ENCODE assay signal across 9 mouse cellular contexts in genomic region chr7:16945419-16945818, GRCm38 (mm10). TPM values are rescaled to one million over a fixed set of nuclear protein-coding genes. Genes with fewer than 3 reads are reported as not detected.
A peak's percentile ranks its signal among the peaks of the same experiment; 100 is the strongest.
DNase-seq lines count a peak whose midpoint lies in the region; ATAC-seq and TF ChIP-seq lines count a peak whose summit lies in the region.
"Had no signal": no experiment of that assay in that cellular context is flagged by ENCODE, and none has a peak within 500 bp of the region (broad histone marks: within the 10 kb centered on the region; RNA-seq: fewer than 3 reads in every experiment).

No protein-coding gene starts in this region.

- intact Hi-C loops in heart, postnatal 25 days (cut with DNase I), result loop anchor here (5.0 kb wide), 2 partner anchors 107 to 122 kb away; no protein-coding TSS in a partner anchor

- no peak overlapping the region for H3K27ac ChIP-seq in heart, embryonic 11.5 days (ENCODE audit: low read depth, low read length)
- peak overlapping the region; percentile 95 for H3K27ac ChIP-seq in forebrain, postnatal 0 days (ENCODE audit: low read depth, low read length)
- no peak overlapping the region; the same call in 1 of the 2 replicates for H3K27ac ChIP-seq in midbrain, embryonic 10.5 days (replicated peaks)

- 7% methylated on average over 17 of the region's 17 CpGs for WGBS in heart, embryonic 11.5 days (ENCODE audit: insufficient replicate concordance)
- WGBS in forebrain, postnatal 0 days, result 15% methylated on average over 17 of the region's 17 CpGs
- 12% methylated on average over 17 of the region's 17 CpGs for WGBS in midbrain, embryonic 10.5 days

- peaks cover 32% of the 10 kb centered on the region for H3K4me1 ChIP-seq in heart, embryonic 11.5 days (ENCODE audit: control insufficient read depth, insufficient read depth, low read length)
- H3K4me1 ChIP-seq in forebrain, postnatal 0 days (ENCODE audit: insufficient read depth), result peaks cover 46% of the 10 kb centered on the region
- peaks cover 69% of the 10 kb centered on the region for H3K4me1 ChIP-seq in midbrain, embryonic 10.5 days

- H3K9me3 ChIP-seq in heart, embryonic 11.5 days (replicated peaks; ENCODE audit: control insufficient read depth, low read length), result no peaks in the 10 kb centered on the region
- H3K9me3 ChIP-seq in forebrain, postnatal 0 days (ENCODE audit: low read length), result no peaks in the 10 kb centered on the region
- no peaks in the 10 kb centered on the region for H3K9me3 ChIP-seq in midbrain, embryonic 10.5 days (replicated peaks)

- no peaks in the 10 kb centered on the region for H3K36me3 ChIP-seq in heart, embryonic 11.5 days (ENCODE audit: control insufficient read depth, insufficient read depth, low read length)
- no peaks in the 10 kb centered on the region for H3K36me3 ChIP-seq in forebrain, postnatal 0 days (ENCODE audit: insufficient read depth)
- no peaks in the 10 kb centered on the region for H3K36me3 ChIP-seq in midbrain, embryonic 10.5 days

- peak overlapping the region; percentile 94 for H3K4me2 ChIP-seq in heart, embryonic 11.5 days
- H3K4me2 ChIP-seq in forebrain, postnatal 0 days (ENCODE audit: low read depth), result peak overlapping the region; percentile 91

- TF ChIP-seq CTCF in forebrain, postnatal 0 days (IDR thresholded peaks at IDR 0.05; ENCODE audit: low read depth), result no peak

- DNase-seq in heart, postnatal 25 days (ENCODE audit: low spot score), result no peak
- DNase-seq in cerebellum, adult 18-20 months, result peak; percentile 59 to 67
- no peak for DNase-seq in forebrain, postnatal 0 days
- DNase-seq in midbrain, embryonic 10.5 days (ENCODE audit: low spot score), result peak; percentile 41
- DNase-seq in Muller cell, postnatal 12 days (ENCODE audit: inconsistent ontology term), result no peak
- no peak for DNase-seq in kidney, postnatal 36 days

- H3K9ac ChIP-seq in heart, embryonic 11.5 days (ENCODE audit: low read depth, low read length), result no peak overlapping the region
- peak overlapping the region; percentile 97 for H3K9ac ChIP-seq in forebrain, postnatal 0 days

- no peak for ATAC-seq in heart, embryonic 11.5 days (replicated peaks; ENCODE audit: insufficient number of reproducible peaks, low FRiP score, low TSS enrichment)
- ATAC-seq in forebrain, postnatal 0 days, result no peak
- no peak for ATAC-seq in inflammation-experienced regulatory T-cells, adult 6 months

- peaks cover 51% of the 10 kb centered on the region for H3K27me3 ChIP-seq in heart, embryonic 11.5 days (ENCODE audit: control insufficient read depth, insufficient read depth, low read length)
- H3K27me3 ChIP-seq in forebrain, postnatal 0 days (ENCODE audit: insufficient read depth, low read length), result no peaks in the 10 kb centered on the region
- peaks cover 76% of the 10 kb centered on the region for H3K27me3 ChIP-seq in midbrain, embryonic 10.5 days (ENCODE audit: low read depth, poor library complexity, severe bottlenecking)

- H3K4me3 ChIP-seq in heart, embryonic 11.5 days (ENCODE audit: low read depth, low read length), result peak overlapping the region; percentile 65; the same call in 1 of the 2 replicates
- H3K4me3 ChIP-seq in forebrain, postnatal 0 days (ENCODE audit: low read depth, low read length), result peak overlapping the region; percentile 83
- peak overlapping the region; percentile 69 for H3K4me3 ChIP-seq in midbrain, embryonic 10.5 days

RNA-seq across cellular contexts. Expression of gene Pnmal2, which starts 0.9 kb away (rescaled TPM):
- polyA plus RNA-seq in heart, embryonic 11.5 days (2014; fragmentation: Nextera tagmentation; extraction: Ambion mirVana), result 1.5 and 2.0 TPM in 2 replicates
- 1 to 10 TPM; 3.7 to 4.1 TPM for total RNA-seq in heart, postnatal 25 days (2021)
- 98.9 and 133 TPM in 2 replicates for total RNA-seq in forebrain, postnatal 0 days (2014; rRNA removed)
- polyA plus RNA-seq in forebrain, postnatal 0 days (2015; fragmentation: Nextera tagmentation; extraction: Ambion mirVana), result 87.5 and 134 TPM in 2 replicates
- 4.1 and 11.7 TPM in 2 replicates for polyA plus RNA-seq in midbrain, embryonic 10.5 days (2016; fragmentation: Nextera tagmentation; extraction: Ambion mirVana)
- polyA plus RNA-seq in inflammation-experienced regulatory T-cells, adult 6 months (2017; shearing (Covaris generic)), result not detected
- polyA plus RNA-seq: erythroblast, embryonic 14.5 days had no signal

RNA-seq across cellular contexts. Expression of gene Pnmal1, which starts 14.1 kb away (rescaled TPM):
- polyA plus RNA-seq in heart, embryonic 11.5 days (2014; fragmentation: Nextera tagmentation; extraction: Ambion mirVana), result 0.18 and 0.46 TPM in 2 replicates
- not detected for total RNA-seq in heart, postnatal 25 days (2021)
- total RNA-seq in forebrain, postnatal 0 days (2014; rRNA removed), result 53.4 and 64.8 TPM in 2 replicates
- polyA plus RNA-seq in forebrain, postnatal 0 days (2015; fragmentation: Nextera tagmentation; extraction: Ambion mirVana), result 51.1 and 61.5 TPM in 2 replicates
- 9.8 and 17.4 TPM in 2 replicates for polyA plus RNA-seq in midbrain, embryonic 10.5 days (2016; fragmentation: Nextera tagmentation; extraction: Ambion mirVana)
- polyA plus RNA-seq in inflammation-experienced regulatory T-cells, adult 6 months (2017; shearing (Covaris generic)), result not detected
- polyA plus RNA-seq: erythroblast, embryonic 14.5 days had no signal

RNA-seq across cellular contexts. Expression of gene Calm3, which starts 21.5 kb away (rescaled TPM):
- polyA plus RNA-seq in heart, embryonic 11.5 days (2014; fragmentation: Nextera tagmentation; extraction: Ambion mirVana), result 150 and 156 TPM in 2 replicates
- 100 to 1,000 TPM; 196 to 203 TPM for total RNA-seq in heart, postnatal 25 days (2021)
- 1,323 and 1,444 TPM in 2 replicates for total RNA-seq in forebrain, postnatal 0 days (2014; rRNA removed)
- polyA plus RNA-seq in forebrain, postnatal 0 days (2015; fragmentation: Nextera tagmentation; extraction: Ambion mirVana), result 403 and 424 TPM in 2 replicates
- 174 and 180 TPM in 2 replicates for polyA plus RNA-seq in midbrain, embryonic 10.5 days (2016; fragmentation: Nextera tagmentation; extraction: Ambion mirVana)
- 100 to 1,000 TPM in 2 of 3 experiments, 10 to 100 TPM in 1; 51.8 to 255 (median 105) TPM for polyA plus RNA-seq in inflammation-experienced regulatory T-cells, adult 6 months (2017; shearing (Covaris generic))

RNA-seq across cellular contexts. Expression of gene Gm42372, which starts 37.5 kb away (rescaled TPM):
- polyA plus RNA-seq in heart, embryonic 11.5 days (2014; fragmentation: Nextera tagmentation; extraction: Ambion mirVana), result 0.20 TPM in 2 replicates
- not detected for total RNA-seq in heart, postnatal 25 days (2021)
- 34.9 and 40.0 TPM in 2 replicates for total RNA-seq in forebrain, postnatal 0 days (2014; rRNA removed)
- polyA plus RNA-seq in forebrain, postnatal 0 days (2015; fragmentation: Nextera tagmentation; extraction: Ambion mirVana), result 4.0 and 5.9 TPM in 2 replicates
- polyA plus RNA-seq in midbrain, embryonic 10.5 days (2016; fragmentation: Nextera tagmentation; extraction: Ambion mirVana), result 1.3 TPM in 2 replicates
- 1 to 10 TPM; 3.7 to 5.7 (median 5.2) TPM for polyA plus RNA-seq in inflammation-experienced regulatory T-cells, adult 6 months (2017; shearing (Covaris generic))
- polyA plus RNA-seq: erythroblast, embryonic 14.5 days had no signal

RNA-seq across cellular contexts. Expression of gene Ptgir, which starts 39.1 kb away (rescaled TPM):
- polyA plus RNA-seq in heart, embryonic 11.5 days (2014; fragmentation: Nextera tagmentation; extraction: Ambion mirVana), result 0.19 and 0.34 TPM in 2 replicates
- 1 to 10 TPM; 2.1 to 3.1 TPM for total RNA-seq in heart, postnatal 25 days (2021)
- total RNA-seq in forebrain, postnatal 0 days (2014; rRNA removed), result 0.15 TPM in 1 of 2 replicates, not detected in the other
- polyA plus RNA-seq in forebrain, postnatal 0 days (2015; fragmentation: Nextera tagmentation; extraction: Ambion mirVana), result 0.08 and 0.09 TPM in 2 replicates
- 0.17 and 0.56 TPM in 2 replicates for polyA plus RNA-seq in midbrain, embryonic 10.5 days (2016; fragmentation: Nextera tagmentation; extraction: Ambion mirVana)
- polyA plus RNA-seq in inflammation-experienced regulatory T-cells, adult 6 months (2017; shearing (Covaris generic)), result 1 to 10 TPM; 4.3 to 8.2 (median 7.1) TPM

Comparison
In these comparisons a context has a peak if more than half of its experiments do, and no peak if none do; other contexts are left out.
1. DNase-seq: peak in cerebellum, adult 18-20 months (2 of 2) and midbrain, embryonic 10.5 days (single experiment); none in heart, postnatal 25 days (single experiment), forebrain, postnatal 0 days (single experiment), Muller cell, postnatal 12 days (single experiment) and kidney, postnatal 36 days (0 of 2).
2. Peak in every context shown above with its lines, with median percentiles within 50 percentile points of each other: H3K4me3 ChIP-seq.